Mouse (Mus musculus) liver, embryonic 14.5 days (tissue): ENCODE results near the gene Clec2i. TPM values are rescaled to one million over a fixed set of nuclear protein-coding genes. Genes with fewer than 3 reads are reported as not detected.

ENCODE experiments used
- ATAC-seq: fragments of 200-750 bp; cut with Nextera tagmentation; 2 replicates; pipeline ENCODE4 v1.8.0; 2017; ENCODE audit warnings: moderate number of reproducible peaks, mild to moderate bottlenecking, moderate library complexity; ENCODE audit not compliant: insufficient read depth
- DNase-seq, 3 experiments: peaks; one replicate each; pipeline ENCODE4 v3.0.0-alpha.2; 2012 to 2013; ENCODE audit warnings: low read depth in 3 of 3, low spot score in 3 of 3
- H3K27ac ChIP-seq: fragments of 300-500 bp; sonication (generic); 2 replicates; pipeline ENCODE4 v1.5.1; 2014; ENCODE audit warnings: moderate library complexity, mild to moderate bottlenecking, control low read depth, inconsistent platforms
- H3K27me3 ChIP-seq: fragments of 300-500 bp; sonication (generic); 2 replicates; pipeline ENCODE4 v1.6.1; 2014; ENCODE audit warnings: mild to moderate bottlenecking, low read length, moderate library complexity; ENCODE audit not compliant: control insufficient read depth, insufficient read depth
- H3K36me3 ChIP-seq: fragments of 300-500 bp; sonication (generic); replicated peaks from 2 replicates; pipeline ENCODE4 v1.6.1; 2014; ENCODE audit warnings: low read depth; ENCODE audit not compliant: control insufficient read depth, insufficient read depth
- H3K4me1 ChIP-seq, 2 experiments: fragments of 200-500 bp in 1 of 2; fragments of 300-500 bp in 1 of 2; sonication (generic) in 1 of 2; replicated peaks; 2 replicates each; pipeline ENCODE4 v1.6.1; 2012 to 2014; ENCODE audit warnings: antibody characterized with exemption in 1 of 2, inconsistent platforms in 1 of 2, low read length in 1 of 2; ENCODE audit not compliant: control insufficient read depth in 2 of 2, insufficient read depth in 2 of 2
- H3K4me2 ChIP-seq: fragments of 300-500 bp; sonication (generic); 2 replicates; pipeline ENCODE4 v1.6.1; 2014; ENCODE audit warnings: low read depth, mild to moderate bottlenecking, control low read depth, moderate library complexity
- H3K4me3 ChIP-seq, 2 experiments: fragments of 200-500 bp in 1 of 2; fragments of 300-500 bp in 1 of 2; sonication (generic) in 1 of 2; 2 replicates each; pipeline ENCODE4 v1.5.1; 2012 to 2014; ENCODE audit warnings: low read depth in 2 of 2, low read length in 2 of 2, mild to moderate bottlenecking in 2 of 2, control low read depth in 1 of 2, inconsistent platforms in 1 of 2, moderate library complexity in 1 of 2; ENCODE audit not compliant: insufficient read depth in 1 of 2
- H3K9ac ChIP-seq: fragments of 300-500 bp; sonication (generic); replicated peaks from 2 replicates; pipeline ENCODE4 v1.6.1; 2014; ENCODE audit warnings: mild to moderate bottlenecking, control low read depth, moderate library complexity
- H3K9me3 ChIP-seq: fragments of 300-500 bp; sonication (generic); 2 replicates; pipeline ENCODE4 v1.6.1; 2016; ENCODE audit warnings: low read length, mixed read lengths; ENCODE audit not compliant: control insufficient read depth
- CTCF ChIP-seq: IDR thresholded peaks from 2 replicates; pipeline ENCODE4 v1.5.1; 2016; ENCODE audit warnings: antibody characterized with exemption, low read depth, control low read depth
- EP300 ChIP-seq: IDR thresholded peaks from 2 replicates; pipeline ENCODE4 v1.6.1; 2016; ENCODE audit warnings: antibody characterized with exemption, low read depth
- WGBS: fragments of 180-500 bp; shearing (Covaris S2); extraction: QIAGEN DNeasy Blood & Tissue Kit; methylation state at CpG from one replicate; pipeline ENCODE4 v1.1.7; 2014; ENCODE audit not compliant: insufficient replicate concordance; 5-methylcytosine and 5-hydroxymethylcytosine counted together
- polyA plus RNA-seq, 2 experiments: library from polyadenylated mRNA; depleted of rRNA in 1 of 2; stranded (reverse) in 1 of 2; unstranded in 1 of 2; fragments of >200 nt; fragmentation: Nextera tagmentation in 1 of 2; extraction: Ambion mirVana in 1 of 2; gene quantifications; 2 replicates each; pipeline versions ENCODE4 v1.2.1 to v1.2.3; 2012 to 2014

Gene Clec2i
- polyA plus RNA-seq, 2 experiments, result 0.08 to 0.10 TPM

- no peak for ATAC-seq
- 41% methylated on average over 1 of the region's 1 CpGs for WGBS
- TF ChIP-seq CTCF (no peak), EP300 (no peak)
- Histone ChIP-seq H3K9ac (no peak overlapping the region), H3K4me1 (peaks cover 0 to 12% of the 10 kb centered on the region in 2 experiments; a peak in 2 of 4 replicates), H3K9me3 (no peaks in the 10 kb centered on the region), H3K36me3 (no peaks in the 10 kb centered on the region), H3K27me3 (no peaks in the 10 kb centered on the region), H3K4me3 (no peak overlapping the region), H3K27ac (no peak overlapping the region), H3K4me2 (no peak overlapping the region)
- DNase-seq, result no peak
These were observed 31.9 kb upstream of the Clec2i start for GRCm38 (mm10) chr6:128855477-128855876.

GRCm38 (mm10) chr6:128856250-128856649, 31.1 kb upstream of the Clec2i start:
- H3K36me3 ChIP-seq, result no peaks in the 10 kb centered on the region
- no peak for DNase-seq
- H3K4me3 ChIP-seq, result no peak overlapping the region
- no peaks in the 10 kb centered on the region for H3K27me3 ChIP-seq
- TF ChIP-seq EP300, result no peak
- TF ChIP-seq CTCF, result no peak
- H3K9ac ChIP-seq, result no peak overlapping the region
- no peak for ATAC-seq
- H3K4me2 ChIP-seq, result no peak overlapping the region
- peaks cover 0 to 12% of the 10 kb centered on the region in 2 experiments; a peak in 2 of 4 replicates for H3K4me1 ChIP-seq
- H3K27ac ChIP-seq, result no peak overlapping the region
- 75% methylated on average over 5 of the region's 5 CpGs for WGBS
- no peaks in the 10 kb centered on the region for H3K9me3 ChIP-seq

- TF ChIP-seq CTCF (no peak), EP300 (no peak)
- Histone ChIP-seq H3K27ac (no peak overlapping the region), H3K4me1 (peaks cover 0 to 6% of the 10 kb centered on the region in 2 experiments; a peak in 2 of 4 replicates), H3K27me3 (no peaks in the 10 kb centered on the region), H3K4me2 (no peak overlapping the region), H3K9ac (no peak overlapping the region; the same call in 1 of the 2 replicates), H3K4me3 (no peak overlapping the region), H3K36me3 (no peaks in the 10 kb centered on the region), H3K9me3 (no peaks in the 10 kb centered on the region)
- ATAC-seq (no peak), DNase-seq (no peak)
- WGBS, result 56% methylated on average over 2 of the region's 2 CpGs
These were observed 29.4 kb upstream of the Clec2i start for GRCm38 (mm10) chr6:128857976-128858375.

- no peak overlapping the region for H3K27ac ChIP-seq
- DNase-seq (no peak), ATAC-seq (no peak)
- H3K27me3 ChIP-seq, result no peaks in the 10 kb centered on the region
- no peaks in the 10 kb centered on the region for H3K36me3 ChIP-seq
- H3K4me1 ChIP-seq, result no peaks in the 10 kb centered on the region
- no peak for TF ChIP-seq CTCF
- no peak for TF ChIP-seq EP300
- no peaks in the 10 kb centered on the region for H3K9me3 ChIP-seq
- 45% methylated on average over 3 of the region's 3 CpGs for WGBS
- H3K9ac ChIP-seq, result no peak overlapping the region
- H3K4me3 ChIP-seq, result no peak overlapping the region
- no peak overlapping the region for H3K4me2 ChIP-seq
These were observed 18.5 kb upstream of the Clec2i start for GRCm38 (mm10) chr6:128868861-128869260.

DNA sequence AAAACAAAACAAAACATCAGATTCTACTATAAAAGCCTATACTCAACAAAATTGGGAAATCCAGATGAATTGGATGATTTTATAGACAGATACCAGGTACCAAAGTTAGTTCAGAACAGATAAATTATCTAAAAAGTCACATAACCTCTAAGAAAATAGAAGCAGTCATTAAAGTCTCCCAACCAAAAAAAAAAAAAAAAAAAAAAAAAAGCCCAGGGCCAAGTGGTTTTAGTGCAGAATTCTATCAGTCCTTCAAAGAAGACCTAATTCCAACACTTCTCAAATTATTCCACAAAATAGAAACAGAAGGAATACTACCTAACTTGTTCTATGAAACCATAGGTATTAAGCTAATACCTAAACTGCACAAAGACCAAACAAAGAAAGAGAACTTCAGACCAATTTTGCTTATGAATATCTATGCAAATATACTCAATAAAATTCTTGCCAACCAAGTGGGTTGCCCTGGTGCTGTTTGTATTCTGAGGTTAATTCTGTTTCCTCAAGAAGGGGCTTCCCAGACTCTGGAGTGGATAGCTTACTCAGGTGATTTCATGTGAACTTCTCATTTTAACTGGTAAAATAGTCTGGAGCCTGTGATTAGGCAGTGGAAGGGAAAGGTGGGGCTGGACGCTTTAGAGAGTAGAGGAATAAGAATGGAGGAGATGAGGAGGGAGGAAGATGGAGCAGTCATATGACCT, 15.3 kb upstream of the Clec2i start:
- H3K9ac ChIP-seq, result no peak overlapping the region
- no peak for ATAC-seq
- DNase-seq, result no peak
- no peaks in the 10 kb centered on the region for H3K4me1 ChIP-seq
- H3K27me3 ChIP-seq, result no peaks in the 10 kb centered on the region
- TF ChIP-seq CTCF (no peak), EP300 (no peak)
- H3K4me2 ChIP-seq, result no peak overlapping the region
- H3K36me3 ChIP-seq, result no peaks in the 10 kb centered on the region
- H3K9me3 ChIP-seq, result no peaks in the 10 kb centered on the region
- H3K27ac ChIP-seq, result no peak overlapping the region
- WGBS, result 66% methylated on average over 1 of the region's 1 CpGs
- no peak overlapping the region for H3K4me3 ChIP-seq
